Mouse (Mus musculus): ENCODE measurements around the gene Psma7. TPM values are rescaled to one million over a fixed set of nuclear protein-coding genes. Genes with fewer than 3 reads are reported as not detected.

Psma7 gene
- polyA plus RNA-seq (2016; fragmentation: Nextera tagmentation; extraction: Ambion mirVana), result 567 and 701 TPM in 2 replicates

GRCm38 (mm10) chr2:180042256-180042857 lies at the start of gene Psma7, which contains the start of gene Ss18l1:
Gene Psma7, minus strand, starts transcription at chr2:180042433.
Gene Ss18l1, plus strand, starts transcription at chr2:180042509.
- DNase-seq (ENCODE audit: low spot score), result peak; percentile 95
- peaks cover 23% of the 10 kb centered on the region for H3K36me3 ChIP-seq
- peaks cover 27% of the 10 kb centered on the region for H3K4me1 ChIP-seq
- H3K9me3 ChIP-seq, result no peaks in the 10 kb centered on the region
- H3K27ac ChIP-seq, result peak within 1 kb of the TSS; percentile 96
- H3K4me3 ChIP-seq, result peak within 1 kb of the TSS; percentile 97
- no peaks in the 10 kb centered on the region for H3K27me3 ChIP-seq (ENCODE audit: insufficient read depth, poor library complexity, severe bottlenecking)
- under 1% methylated on average over 78 of the region's 78 CpGs for WGBS

- Histone ChIP-seq H3K27me3 (ENCODE audit: insufficient read depth, poor library complexity, severe bottlenecking) (peaks cover 16% of the 10 kb centered on the region; the same call in 1 of the 2 replicates), H3K9me3 (no peaks in the 10 kb centered on the region), H3K4me3 (no peak overlapping the region), H3K4me1 (no peaks in the 10 kb centered on the region), H3K36me3 (peaks cover 11% of the 10 kb centered on the region), H3K27ac (no peak overlapping the region)
- DNase-seq (ENCODE audit: low spot score), result no peak
- WGBS, result 70% methylated on average over 11 of the region's 11 CpGs
Observed at GRCm38 (mm10) chr2:180090285-180090684, 48.1 kb upstream of the Psma7 start.

- 86% methylated on average over 4 of the region's 4 CpGs for WGBS
- H3K9me3 ChIP-seq, result no peaks in the 10 kb centered on the region
Observed at GRCm38 (mm10) chr2:180087472-180087871, 45.2 kb upstream of the Psma7 start.

GRCm38 (mm10) chr2:180086637-180087027 lies 44.4 kb upstream of the Psma7 start:
- peaks cover 14% of the 10 kb centered on the region; the same call in 1 of the 2 replicates for H3K27me3 ChIP-seq (ENCODE audit: insufficient read depth, poor library complexity, severe bottlenecking)
- no peaks in the 10 kb centered on the region for H3K9me3 ChIP-seq
- no peak for DNase-seq (ENCODE audit: low spot score)
- peaks cover 39% of the 10 kb centered on the region for H3K36me3 ChIP-seq
- H3K4me1 ChIP-seq, result peaks cover 7% of the 10 kb centered on the region; the same call in 1 of the 2 replicates
- no peak overlapping the region for H3K4me3 ChIP-seq
- 86% methylated on average over 5 of the region's 5 CpGs for WGBS
- no peak overlapping the region for H3K27ac ChIP-seq

More at GRCm38 (mm10) chr2:180087472-180087871, 45.2 kb upstream of the Psma7 start:
- no peak for DNase-seq (ENCODE audit: low spot score)
- Histone ChIP-seq H3K27me3 (ENCODE audit: insufficient read depth, poor library complexity, severe bottlenecking) (peaks cover 14% of the 10 kb centered on the region; the same call in 1 of the 2 replicates), H3K27ac (no peak overlapping the region), H3K36me3 (peaks cover 32% of the 10 kb centered on the region), H3K4me1 (peaks cover 7% of the 10 kb centered on the region; the same call in 1 of the 2 replicates), H3K4me3 (no peak overlapping the region)

GRCm38 (mm10) chr2:180085926-180086636 lies 43.8 kb upstream of the Psma7 start:
- peaks cover 43% of the 10 kb centered on the region for H3K36me3 ChIP-seq
- peaks cover 7% of the 10 kb centered on the region; the same call in 1 of the 2 replicates for H3K4me1 ChIP-seq
- peaks cover 13% of the 10 kb centered on the region; the same call in 1 of the 2 replicates for H3K27me3 ChIP-seq (ENCODE audit: insufficient read depth, poor library complexity, severe bottlenecking)
- no peak overlapping the region for H3K27ac ChIP-seq
- H3K4me3 ChIP-seq, result no peak overlapping the region
- no peak for DNase-seq (ENCODE audit: low spot score)
- no peaks in the 10 kb centered on the region for H3K9me3 ChIP-seq
- WGBS, result 66% methylated on average over 16 of the region's 16 CpGs

GRCm38 (mm10) chr2:180084565-180084964 lies 42.3 kb upstream of the Psma7 start:
- no peak for DNase-seq (ENCODE audit: low spot score)
- H3K27me3 ChIP-seq (ENCODE audit: insufficient read depth, poor library complexity, severe bottlenecking), result no peaks in the 10 kb centered on the region; the same call in 1 of the 2 replicates
- WGBS, result 35% methylated on average over 3 of the region's 3 CpGs

GRCm38 (mm10) chr2:180083063-180083462 lies 40.8 kb upstream of the Psma7 start:
- DNase-seq (ENCODE audit: low spot score), result no peak
- no peaks in the 10 kb centered on the region for H3K9me3 ChIP-seq
- H3K27me3 ChIP-seq (ENCODE audit: insufficient read depth, poor library complexity, severe bottlenecking), result no peaks in the 10 kb centered on the region
- peaks cover 7% of the 10 kb centered on the region; the same call in 1 of the 2 replicates for H3K4me1 ChIP-seq
- peaks cover 62% of the 10 kb centered on the region for H3K36me3 ChIP-seq
- no peak overlapping the region for H3K27ac ChIP-seq
- H3K4me3 ChIP-seq, result no peak overlapping the region
- 86% methylated on average over 10 of the region's 10 CpGs for WGBS

More at GRCm38 (mm10) chr2:180084565-180084964, 42.3 kb upstream of the Psma7 start:
- Histone ChIP-seq H3K4me3 (no peak overlapping the region), H3K27ac (no peak overlapping the region), H3K36me3 (peaks cover 49% of the 10 kb centered on the region), H3K4me1 (peaks cover 7% of the 10 kb centered on the region; the same call in 1 of the 2 replicates), H3K9me3 (no peaks in the 10 kb centered on the region)

- H3K4me1 ChIP-seq, result peaks cover 7% of the 10 kb centered on the region; the same call in 1 of the 2 replicates
- WGBS, result 93% methylated on average over 8 of the region's 8 CpGs
- peaks cover 67% of the 10 kb centered on the region for H3K36me3 ChIP-seq
- H3K27ac ChIP-seq, result no peak overlapping the region
- H3K27me3 ChIP-seq (ENCODE audit: insufficient read depth, poor library complexity, severe bottlenecking), result no peaks in the 10 kb centered on the region
- DNase-seq (ENCODE audit: low spot score), result no peak
- H3K4me3 ChIP-seq, result no peak overlapping the region
- no peaks in the 10 kb centered on the region for H3K9me3 ChIP-seq
Observed at GRCm38 (mm10) chr2:180080680-180081079, 38.4 kb upstream of the Psma7 start.

GRCm38 (mm10) chr2:180077622-180078021 lies 35.4 kb upstream of the Psma7 start:
- Histone ChIP-seq H3K27ac (no peak overlapping the region; the same call in 1 of the 2 replicates), H3K4me1 (no peaks in the 10 kb centered on the region), H3K9me3 (no peaks in the 10 kb centered on the region), H3K36me3 (peaks cover 56% of the 10 kb centered on the region), H3K27me3 (ENCODE audit: insufficient read depth, poor library complexity, severe bottlenecking) (no peaks in the 10 kb centered on the region), H3K4me3 (no peak overlapping the region)
- WGBS, result 75% methylated on average over 3 of the region's 3 CpGs
- no peak for DNase-seq (ENCODE audit: low spot score)

GRCm38 (mm10) chr2:180072886-180073285 lies 30.7 kb upstream of the Psma7 start:
- DNase-seq (ENCODE audit: low spot score), result no peak
- H3K27me3 ChIP-seq (ENCODE audit: insufficient read depth, poor library complexity, severe bottlenecking), result no peaks in the 10 kb centered on the region
- H3K4me3 ChIP-seq, result no peak overlapping the region
- peaks cover 12% of the 10 kb centered on the region for H3K4me1 ChIP-seq
- 87% methylated on average over 7 of the region's 7 CpGs for WGBS
- H3K27ac ChIP-seq, result no peak overlapping the region
- H3K9me3 ChIP-seq, result no peaks in the 10 kb centered on the region
- H3K36me3 ChIP-seq, result peaks cover 32% of the 10 kb centered on the region

- H3K4me3 ChIP-seq, result no peak overlapping the region
- WGBS, result 85% methylated on average over 2 of the region's 2 CpGs
Observed at GRCm38 (mm10) chr2:180071671-180072070, 29.4 kb upstream of the Psma7 start.

GRCm38 (mm10) chr2:180070481-180071453 lies 28.5 kb upstream of the Psma7 start, which contains the start of gene Mtg2:
Gene Mtg2, plus strand, starts transcription at chr2:180070588.
- Histone ChIP-seq H3K27ac (peak within 1 kb of the TSS; percentile 92), H3K9me3 (no peaks in the 10 kb centered on the region), H3K4me3 (peak within 1 kb of the TSS; percentile 85), H3K27me3 (ENCODE audit: insufficient read depth, poor library complexity, severe bottlenecking) (no peaks in the 10 kb centered on the region), H3K4me1 (peaks cover 12% of the 10 kb centered on the region), H3K36me3 (peaks cover 29% of the 10 kb centered on the region; the same call in 1 of the 2 replicates)
- peak; percentile 96 for DNase-seq (ENCODE audit: low spot score)
- WGBS, result 6% methylated on average over 58 of the region's 58 CpGs

More at GRCm38 (mm10) chr2:180071671-180072070, 29.4 kb upstream of the Psma7 start:
- no peak for DNase-seq (ENCODE audit: low spot score)
- Histone ChIP-seq H3K36me3 (peaks cover 29% of the 10 kb centered on the region; the same call in 1 of the 2 replicates), H3K27ac (no peak overlapping the region), H3K27me3 (ENCODE audit: insufficient read depth, poor library complexity, severe bottlenecking) (no peaks in the 10 kb centered on the region), H3K9me3 (no peaks in the 10 kb centered on the region), H3K4me1 (peaks cover 12% of the 10 kb centered on the region)

All from heart, embryonic 10.5 days (tissue).